Mouse (Mus musculus) MEL (cell line): ENCODE results near the gene N4bp1.

ENCODE experiments used
- BHLHE40 ChIP-seq: IDR thresholded peaks from 2 replicates; pipeline ENCODE4 v1.6.1; 2012; ENCODE audit warnings: low read depth, mild to moderate bottlenecking, inconsistent platforms, low read length, improper control_type of control experiment, borderline replicate concordance
- CTCF ChIP-seq, 3 experiments: IDR thresholded peaks in 2 of 3; conservative IDR thresholded peaks in 1 of 3; 2 replicates each; pipeline ENCODE4 v1.5.1; 2011 to 2012; ENCODE audit warnings: low read length in 3 of 3, low read depth in 2 of 3, mild to moderate bottlenecking in 2 of 3, improper control_type of control experiment in 1 of 3, inconsistent platforms in 1 of 3, mixed read lengths in 1 of 3, moderate library complexity in 1 of 3; ENCODE audit not compliant: control insufficient read depth in 1 of 3, insufficient read depth in 1 of 3, poor library complexity in 1 of 3, severe bottlenecking in 1 of 3
- E2F4 ChIP-seq: IDR thresholded peaks from 2 replicates; pipeline ENCODE4 v1.6.1; 2011; ENCODE audit warnings: low read depth, low read length, improper control_type of control experiment, borderline replicate concordance
- GATA1 ChIP-seq: IDR thresholded peaks from 2 replicates; pipeline ENCODE4 v1.6.1; 2011; ENCODE audit warnings: low read depth, low read length, improper control_type of control experiment
- JUND ChIP-seq: IDR thresholded peaks from 2 replicates; pipeline ENCODE4 v1.6.1; 2011; ENCODE audit warnings: low read depth, mild to moderate bottlenecking, improper control_type of control experiment, low read length
- MAX ChIP-seq: IDR thresholded peaks from 2 replicates; pipeline ENCODE4 v1.6.1; 2011; ENCODE audit warnings: low read length, improper control_type of control experiment
- MEF2A ChIP-seq: IDR thresholded peaks from 2 replicates; pipeline ENCODE4 v1.6.1; 2014; ENCODE audit warnings: low read depth, mild to moderate bottlenecking, inconsistent platforms, low read length, improper control_type of control experiment; ENCODE audit not compliant: poor library complexity, insufficient replicate concordance, severe bottlenecking; ENCODE audit errors: extremely low read depth
- MYC ChIP-seq: IDR thresholded peaks from 2 replicates; pipeline ENCODE4 v1.6.1; 2011; ENCODE audit warnings: low read depth, mild to moderate bottlenecking, low read length, improper control_type of control experiment, moderate library complexity
- POLR2A ChIP-seq, 2 experiments: IDR thresholded peaks; 2 replicates each; pipeline ENCODE4 v1.6.1; 2011 to 2012; ENCODE audit warnings: low read length in 2 of 2, mild to moderate bottlenecking in 2 of 2, control low read depth in 1 of 2, improper control_type of control experiment in 1 of 2, low read depth in 1 of 2, moderate library complexity in 1 of 2; ENCODE audit not compliant: control insufficient read depth in 1 of 2, insufficient read depth in 1 of 2, poor library complexity in 1 of 2
- SMC3 ChIP-seq: IDR thresholded peaks from 2 replicates; pipeline ENCODE4 v1.6.1; 2011; ENCODE audit warnings: low read depth, low read length, improper control_type of control experiment
- TCF12 ChIP-seq: IDR thresholded peaks from 2 replicates; pipeline ENCODE4 v1.6.1; 2014; ENCODE audit warnings: low read depth, mild to moderate bottlenecking, inconsistent platforms, low read length, improper control_type of control experiment, moderate library complexity
- USF1 ChIP-seq: IDR thresholded peaks from 2 replicates; pipeline ENCODE4 v1.6.1; 2014; ENCODE audit warnings: low read depth, mild to moderate bottlenecking, inconsistent platforms, low read length, improper control_type of control experiment, moderate library complexity
- ZMIZ1 ChIP-seq: IDR thresholded peaks from 2 replicates; pipeline ENCODE4 v1.6.1; 2012; ENCODE audit warnings: low read depth, mild to moderate bottlenecking, inconsistent platforms, low read length, improper control_type of control experiment, moderate library complexity
- ZNF384 ChIP-seq: IDR thresholded peaks from 2 replicates; pipeline ENCODE4 v1.6.1; 2012; ENCODE audit warnings: low read depth, mild to moderate bottlenecking, inconsistent platforms, low read length, improper control_type of control experiment

DNA sequence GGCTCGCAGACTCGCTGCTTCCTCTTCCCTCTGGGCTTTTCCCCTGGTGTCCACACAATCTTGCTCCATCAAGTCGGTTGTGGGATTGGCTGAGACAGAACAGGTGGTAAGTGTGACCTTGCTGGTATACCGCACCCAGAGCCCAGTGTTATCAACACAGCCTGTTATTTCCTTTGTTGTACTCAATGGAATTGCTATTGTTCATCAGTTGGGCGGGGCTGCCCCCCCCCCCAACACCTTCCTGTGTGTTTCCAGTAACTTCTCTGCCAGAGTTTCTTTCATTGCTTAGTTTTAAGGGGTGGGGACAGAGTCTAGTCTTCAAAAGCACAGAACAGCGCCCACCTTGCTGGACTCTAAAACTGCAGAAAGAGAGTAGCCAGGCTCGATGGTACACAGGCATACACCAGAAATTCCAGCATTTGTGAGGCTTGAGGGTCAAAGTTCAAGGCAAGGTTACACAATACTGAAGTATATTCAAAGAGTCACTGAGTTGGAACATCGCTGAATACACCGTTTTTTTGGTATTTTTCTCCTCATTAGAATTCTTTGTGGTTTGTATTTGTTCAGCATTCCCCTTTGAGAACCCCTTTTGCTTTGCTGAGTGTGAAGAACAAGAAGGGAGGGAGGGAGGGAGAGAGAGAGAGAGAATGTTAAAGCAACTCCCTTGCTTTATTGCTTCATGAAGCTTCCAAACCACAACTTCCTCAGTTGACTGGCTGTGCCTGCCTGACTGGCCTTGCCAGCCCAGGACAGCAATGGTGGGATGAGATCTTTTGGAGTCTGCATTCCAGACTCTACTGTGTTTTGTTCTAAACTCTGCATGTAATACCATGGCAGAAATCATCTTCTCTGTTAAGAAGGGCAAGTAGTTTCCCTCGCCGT, 3.2 kb upstream of the N4bp1 start:
- TF ChIP-seq CTCF (IDR thresholded peaks at IDR 0.05 in 2 of 3, conservative IDR thresholded peaks at IDR 0.05 in 1 of 3; ENCODE audit: control insufficient read depth in 1 of 3, insufficient read depth in 1 of 3, low read depth in 2 of 3, low read length in 3 of 3, poor library complexity in 1 of 3, severe bottlenecking in 1 of 3): peak in 2 of 3 experiments; percentile 13 to 20; a peak in 1 of 6 replicates
- TF ChIP-seq ZMIZ1: no peak
- TF ChIP-seq GATA1: no peak
- TF ChIP-seq MYC: no peak
- no peak for TF ChIP-seq TCF12
- no peak for TF ChIP-seq E2F4
- TF ChIP-seq POLR2A (IDR thresholded peaks at IDR 0.05; ENCODE audit: control insufficient read depth in 1 of 2, insufficient read depth in 1 of 2, low read depth in 1 of 2, low read length in 2 of 2, poor library complexity in 1 of 2): no peak
- no peak for TF ChIP-seq MEF2A
- TF ChIP-seq BHLHE40: no peak
- TF ChIP-seq USF1: peak; percentile 66
- no peak for TF ChIP-seq SMC3
- no peak for TF ChIP-seq MAX
- no peak for TF ChIP-seq ZNF384
- no peak for TF ChIP-seq JUND
